Mouse (Mus musculus) liver, embryonic 16.5 days (tissue): ENCODE results near the gene Gm5039. TPM values are rescaled to one million over a fixed set of nuclear protein-coding genes. Genes with fewer than 3 reads are reported as not detected.
A peak's percentile ranks its signal among the peaks of the same experiment; 100 is the strongest.
"Not testable (repeated sequence)": the region's sequence is repeated elsewhere in the genome, so short reads cannot be mapped to it uniquely, and the experiment has no call there.

ENCODE experiments used
- ATAC-seq: fragments of 200-750 bp; cut with Nextera tagmentation; 2 replicates; pipeline ENCODE4 v1.8.0; 2017; ENCODE audit warnings: low read depth, mild to moderate bottlenecking, moderate number of reproducible peaks, moderate library complexity
- H3K27ac ChIP-seq: fragments of 300-500 bp; sonication (generic); 2 replicates; pipeline ENCODE4 v1.5.1; 2014; ENCODE audit warnings: mild to moderate bottlenecking, low read length
- H3K27me3 ChIP-seq: fragments of 300-500 bp; sonication (generic); 2 replicates; pipeline ENCODE4 v1.6.1; 2014; ENCODE audit warnings: low read depth, low read length, mixed read lengths; ENCODE audit not compliant: control insufficient read depth, insufficient read depth
- H3K36me3 ChIP-seq: fragments of 300-500 bp; sonication (generic); 2 replicates; pipeline ENCODE4 v1.6.1; 2014; ENCODE audit warnings: mild to moderate bottlenecking; ENCODE audit not compliant: control insufficient read depth, insufficient read depth
- H3K4me1 ChIP-seq: fragments of 300-500 bp; sonication (generic); 2 replicates; pipeline ENCODE4 v1.6.1; 2014; ENCODE audit warnings: low read depth, low read length, mixed read lengths; ENCODE audit not compliant: control insufficient read depth
- H3K4me2 ChIP-seq: fragments of 300-500 bp; sonication (generic); 2 replicates; pipeline ENCODE4 v1.6.1; 2014; ENCODE audit warnings: low read depth, low read length, mixed read lengths
- H3K4me3 ChIP-seq: fragments of 300-500 bp; sonication (generic); 2 replicates; pipeline ENCODE4 v1.5.1; 2014; ENCODE audit warnings: low read depth, mild to moderate bottlenecking, low read length
- H3K9ac ChIP-seq: fragments of 300-500 bp; sonication (generic); 2 replicates; pipeline ENCODE4 v1.6.1; 2014; ENCODE audit warnings: low read depth, low read length
- H3K9me3 ChIP-seq: fragments of 300-500 bp; sonication (generic); replicated peaks from 2 replicates; pipeline ENCODE4 v1.6.1; 2016; ENCODE audit warnings: low read length; ENCODE audit not compliant: control insufficient read depth
- WGBS: fragments of 180-500 bp; shearing (Covaris S2); extraction: QIAGEN DNeasy Blood & Tissue Kit; methylation state at CpG from one replicate; pipeline ENCODE4 v1.1.7; 2014; ENCODE audit not compliant: insufficient replicate concordance; 5-methylcytosine and 5-hydroxymethylcytosine counted together
- polyA plus RNA-seq: library from polyadenylated mRNA; unstranded; fragments of >200 nt; fragmentation: Nextera tagmentation; extraction: Ambion mirVana; gene quantifications from 2 replicates; pipeline ENCODE4 v1.2.1, GENCODE M21; 2015

Gene Gm5039
- polyA plus RNA-seq, 1 experiment from 2014 or later, result not detected

GRCm38 (mm10) chr12:88341286-88341685 lies 17.5 kb upstream of the Gm5039 start:
- not testable (repeated sequence) for H3K4me2 ChIP-seq, H3K9ac ChIP-seq, H3K9me3 ChIP-seq, ATAC-seq, H3K27me3 ChIP-seq, H3K27ac ChIP-seq, H3K36me3 ChIP-seq, H3K4me1 ChIP-seq, H3K4me3 ChIP-seq
- 44% methylated on average over 2 of the region's 2 CpGs for WGBS

DNA sequence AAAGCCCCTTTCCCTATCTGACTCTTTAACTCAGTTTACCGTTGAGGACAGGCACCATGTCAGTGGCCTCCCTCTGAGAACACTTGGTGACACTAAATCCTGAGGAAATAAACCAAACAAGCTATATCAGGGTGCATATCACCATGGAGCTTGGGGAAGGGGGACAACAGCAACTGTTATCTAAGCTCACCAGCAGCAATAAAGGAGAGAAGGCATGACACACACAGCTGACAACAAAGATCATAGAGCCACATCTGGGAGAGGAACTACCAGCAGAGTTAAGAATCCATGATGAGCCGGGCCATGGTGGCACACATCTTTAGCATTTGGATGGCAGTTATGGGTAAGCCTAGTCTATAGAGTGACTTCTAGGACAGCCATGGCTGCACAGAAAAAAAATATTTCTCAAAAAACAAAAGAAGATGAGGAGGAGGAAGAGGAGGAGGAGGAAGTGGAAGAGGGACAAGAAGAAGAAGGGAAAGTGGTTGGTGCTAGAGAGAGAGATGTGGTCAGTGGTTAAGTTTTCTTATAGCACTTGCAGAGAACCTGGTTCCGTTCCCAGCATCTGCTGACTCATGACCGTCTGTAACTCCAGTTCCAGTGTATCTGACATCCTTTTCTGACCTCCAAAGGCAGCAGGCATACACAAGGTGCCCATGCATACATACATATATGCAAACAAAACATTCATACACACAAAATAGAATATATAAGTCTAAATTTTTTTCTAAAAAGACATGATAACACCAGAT lies 13.0 kb upstream of the Gm5039 start:
- not testable (repeated sequence) for H3K9ac ChIP-seq, H3K4me1 ChIP-seq, H3K9me3 ChIP-seq, H3K4me3 ChIP-seq, H3K4me2 ChIP-seq, H3K27ac ChIP-seq, H3K27me3 ChIP-seq, H3K36me3 ChIP-seq
- peak; percentile 51 for ATAC-seq
- WGBS, result 21% methylated on average over 4 of the region's 4 CpGs

GRCm38 (mm10) chr12:88314556-88314955 lies 9.3 kb downstream of the Gm5039 start:
- no peak overlapping the region for H3K4me3 ChIP-seq
- H3K4me2 ChIP-seq, result no peak overlapping the region
- 53% methylated on average over 3 of the region's 3 CpGs for WGBS
- H3K9me3 ChIP-seq, result no peaks in the 10 kb centered on the region
- H3K27ac ChIP-seq, result no peak overlapping the region
- H3K4me1 ChIP-seq, result no peaks in the 10 kb centered on the region
- no peak overlapping the region for H3K9ac ChIP-seq
- no peaks in the 10 kb centered on the region for H3K36me3 ChIP-seq
- H3K27me3 ChIP-seq, result no peaks in the 10 kb centered on the region
- ATAC-seq, result no peak

DNA sequence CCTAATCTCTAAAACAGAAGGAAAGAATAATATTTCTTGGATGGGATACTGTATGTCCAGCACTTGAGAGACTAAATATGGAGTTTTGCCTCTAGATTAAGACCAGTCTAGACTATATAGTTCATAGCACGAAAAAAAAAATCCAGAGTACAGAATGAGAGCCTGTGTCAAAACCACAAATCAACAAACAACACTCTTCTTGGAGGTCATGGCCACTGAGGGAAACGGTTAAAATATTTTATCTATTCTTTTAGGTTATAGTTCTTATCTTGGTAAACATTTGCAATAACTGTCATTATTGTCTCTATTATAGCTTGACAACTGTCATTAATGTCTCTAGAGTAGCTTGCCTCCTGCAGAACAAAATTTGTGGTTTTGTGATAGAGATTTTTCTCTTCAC lies 26.7 kb downstream of the Gm5039 start:
- not testable (repeated sequence) for H3K27ac ChIP-seq, H3K9ac ChIP-seq, H3K36me3 ChIP-seq, H3K9me3 ChIP-seq, H3K4me2 ChIP-seq, H3K27me3 ChIP-seq, H3K4me1 ChIP-seq, ATAC-seq, H3K4me3 ChIP-seq
- 33% methylated on average over 2 of the region's 2 CpGs for WGBS

GRCm38 (mm10) chr12:88293082-88293481 lies 30.7 kb downstream of the Gm5039 start:
- 42% methylated on average over 4 of the region's 4 CpGs for WGBS
- H3K9ac ChIP-seq, H3K27me3 ChIP-seq, H3K27ac ChIP-seq, ATAC-seq, H3K36me3 ChIP-seq, H3K4me1 ChIP-seq, H3K9me3 ChIP-seq, H3K4me3 ChIP-seq, H3K4me2 ChIP-seq: not testable (repeated sequence)

- H3K27me3 ChIP-seq, H3K36me3 ChIP-seq, H3K9me3 ChIP-seq, H3K27ac ChIP-seq, H3K4me1 ChIP-seq, ATAC-seq, H3K9ac ChIP-seq, H3K4me2 ChIP-seq, H3K4me3 ChIP-seq: not testable (repeated sequence)
- 53% methylated on average over 5 of the region's 5 CpGs for WGBS
Measured at GRCm38 (mm10) chr12:88285224-88285623, 38.6 kb downstream of the Gm5039 start.

DNA sequence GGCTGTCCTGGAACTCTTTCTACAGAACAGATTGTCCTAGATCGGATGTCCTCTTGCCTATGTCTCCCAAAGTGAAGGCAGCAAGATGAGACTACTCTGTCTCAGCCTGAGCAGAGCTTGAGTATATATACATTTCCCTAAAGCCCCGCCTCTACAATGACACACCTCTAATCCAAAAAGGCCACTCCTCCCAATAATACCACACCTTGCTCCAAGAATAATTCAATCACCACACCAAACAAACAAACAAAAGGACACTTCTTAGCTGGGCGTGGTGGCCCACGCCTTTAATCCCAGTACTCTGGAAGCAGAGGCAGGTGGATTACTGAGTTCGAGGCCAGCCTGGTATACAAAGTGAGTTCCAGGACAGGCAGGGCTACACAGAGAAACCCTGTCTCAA lies 49.4 kb downstream of the Gm5039 start, which contains the start of gene Gm5662:
Gm5662 (minus strand) TSS at position 101 of the 400 bp plus-strand sequence.
- not testable (repeated sequence) for H3K4me3 ChIP-seq, H3K9ac ChIP-seq, H3K4me2 ChIP-seq, ATAC-seq, H3K27ac ChIP-seq, H3K9me3 ChIP-seq, H3K4me1 ChIP-seq, H3K36me3 ChIP-seq, H3K27me3 ChIP-seq
- 64% methylated on average over 5 of the region's 5 CpGs for WGBS

Other genes starting within 250 kb of the Gm5039 start
- gene Gm16368, start 240.3 kb downstream of the Gm5039 start, polyA plus RNA-seq, result not detected in 2 replicates
- gene Gm10436, start 141.9 kb downstream of the Gm5039 start, polyA plus RNA-seq, result not detected in 2 replicates
- not detected in 2 replicates for gene Gm8332, start 73.9 kb downstream of the Gm5039 start, polyA plus RNA-seq
- not detected in 2 replicates for gene Gm5662, start 49.5 kb downstream of the Gm5039 start, polyA plus RNA-seq
- gene Adck1, start 36.5 kb upstream of the Gm5039 start, polyA plus RNA-seq, result 5.7 and 6.3 TPM in 2 replicates